Mouse (Mus musculus) spleen, adult 2 months (tissue): ENCODE results near the gene Rcan2. TPM values are rescaled to one million over a fixed set of nuclear protein-coding genes. Genes with fewer than 3 reads are reported as not detected.
A peak's percentile ranks its signal among the peaks of the same experiment; 100 is the strongest.

ENCODE experiments used
- DNase-seq, 2 experiments: peaks; one replicate each; pipeline versions ENCODE4 v3.0.0 to v3.0.0-alpha.2; 2012 to 2021; ENCODE audit warnings: low spot score in 2 of 2, low read depth in 1 of 2
- H3K27ac ChIP-seq: fragments of 200-500 bp; 2 replicates; pipeline ENCODE4 v1.5.1; 2012; ENCODE audit warnings: low read length, inconsistent platforms; ENCODE audit not compliant: insufficient read depth
- H3K27me3 ChIP-seq: fragments of 200-500 bp; 2 replicates; pipeline ENCODE4 v1.6.1; 2012; ENCODE audit warnings: mild to moderate bottlenecking, moderate library complexity, low read length, inconsistent platforms; ENCODE audit not compliant: control insufficient read depth, insufficient read depth
- H3K36me3 ChIP-seq: fragments of 200-500 bp; 2 replicates; pipeline ENCODE4 v1.6.1; 2012; ENCODE audit warnings: mild to moderate bottlenecking, low read length, inconsistent platforms; ENCODE audit not compliant: control insufficient read depth, insufficient read depth
- H3K4me1 ChIP-seq: fragments of 200-500 bp; 2 replicates; pipeline ENCODE4 v1.6.1; 2011; ENCODE audit warnings: inconsistent platforms; ENCODE audit not compliant: control insufficient read depth, insufficient read depth, insufficient read length
- H3K4me3 ChIP-seq: fragments of 200-500 bp; 2 replicates; pipeline ENCODE4 v1.5.1; 2011; ENCODE audit warnings: mild to moderate bottlenecking, inconsistent platforms; ENCODE audit not compliant: insufficient read depth, insufficient read length; ENCODE audit errors: extremely low read depth
- CTCF ChIP-seq: fragments of 200-500 bp; IDR thresholded peaks from 2 replicates; pipeline ENCODE4 v1.5.1; 2011; ENCODE audit warnings: mild to moderate bottlenecking, inconsistent platforms; ENCODE audit not compliant: insufficient read depth, insufficient read length, insufficient replicate concordance; ENCODE audit errors: extremely low read depth
- POLR2A ChIP-seq: fragments of 200-500 bp; IDR thresholded peaks from 2 replicates; pipeline ENCODE4 v1.6.1; 2011; ENCODE audit warnings: low read depth, low read length, inconsistent platforms
- WGBS: fragments of 180-500 bp; shearing (Covaris S2); methylation state at CpG from one replicate; pipeline ENCODE4 v1.1.7; 2018; 5-methylcytosine and 5-hydroxymethylcytosine counted together
- polyA plus RNA-seq: library from polyadenylated mRNA; depleted of rRNA; stranded (reverse); fragments of >200 nt; gene quantifications from 2 replicates; pipeline ENCODE4 v1.2.3, GENCODE M21; 2012

Gene Rcan2
- polyA plus RNA-seq, 1 experiment = 1.4 TPM

- Histone ChIP-seq H3K4me1 (no peaks in the 10 kb centered on the region), H3K4me3 (no peak overlapping the region), H3K27ac (no peak overlapping the region), H3K27me3 (no peaks in the 10 kb centered on the region), H3K36me3 (no peaks in the 10 kb centered on the region)
- TF ChIP-seq POLR2A = no peak
- TF ChIP-seq CTCF = no peak
- no peak for DNase-seq
Observed at GRCm38 (mm10) chr17:44058145-44058544, 257.0 kb downstream of the Rcan2 start.

GRCm38 (mm10) chr17:44060781-44061180 is 259.6 kb downstream of the Rcan2 start:
- H3K27ac ChIP-seq = no peak overlapping the region
- no peaks in the 10 kb centered on the region for H3K36me3 ChIP-seq
- no peak for DNase-seq
- H3K27me3 ChIP-seq = no peaks in the 10 kb centered on the region
- 86% methylated on average over 1 of the region's 1 CpGs for WGBS
- no peak for TF ChIP-seq POLR2A
- no peak for TF ChIP-seq CTCF
- H3K4me1 ChIP-seq = no peaks in the 10 kb centered on the region
- no peak overlapping the region for H3K4me3 ChIP-seq

GRCm38 (mm10) chr17:44061289-44061890 is 260.2 kb downstream of the Rcan2 start:
- Histone ChIP-seq H3K27me3 (no peaks in the 10 kb centered on the region), H3K4me3 (no peak overlapping the region), H3K27ac (no peak overlapping the region), H3K4me1 (no peaks in the 10 kb centered on the region), H3K36me3 (no peaks in the 10 kb centered on the region)
- no peak for TF ChIP-seq POLR2A
- no peak for TF ChIP-seq CTCF
- 84% methylated on average over 5 of the region's 5 CpGs for WGBS
- DNase-seq = no peak

- DNase-seq = no peak
- Histone ChIP-seq H3K27ac (no peak overlapping the region), H3K27me3 (no peaks in the 10 kb centered on the region), H3K4me3 (no peak overlapping the region), H3K36me3 (no peaks in the 10 kb centered on the region), H3K4me1 (no peaks in the 10 kb centered on the region)
- TF ChIP-seq POLR2A = no peak
- no peak for TF ChIP-seq CTCF
- 73% methylated on average over 6 of the region's 6 CpGs for WGBS
Observed at GRCm38 (mm10) chr17:44068876-44069275, 267.7 kb downstream of the Rcan2 start.

- TF ChIP-seq CTCF = no peak
- no peak for TF ChIP-seq POLR2A
- H3K27ac ChIP-seq = no peak overlapping the region
- H3K4me3 ChIP-seq = no peak overlapping the region
- DNase-seq = no peak
- no peaks in the 10 kb centered on the region for H3K4me1 ChIP-seq
- no peaks in the 10 kb centered on the region for H3K27me3 ChIP-seq
- no peaks in the 10 kb centered on the region for H3K36me3 ChIP-seq
Observed at GRCm38 (mm10) chr17:44071680-44072079, 270.5 kb downstream of the Rcan2 start.

- no peak overlapping the region for H3K4me3 ChIP-seq
- H3K4me1 ChIP-seq = no peaks in the 10 kb centered on the region; the same call in 1 of the 2 replicates
- no peak overlapping the region for H3K27ac ChIP-seq
- DNase-seq = no peak
- H3K27me3 ChIP-seq = peaks cover 2% of the 10 kb centered on the region; the same call in 1 of the 2 replicates
- TF ChIP-seq POLR2A = no peak
- TF ChIP-seq CTCF = no peak
- no peaks in the 10 kb centered on the region for H3K36me3 ChIP-seq
- WGBS = 80% methylated on average over 3 of the region's 3 CpGs
Observed at GRCm38 (mm10) chr17:44075601-44076000, 274.4 kb downstream of the Rcan2 start.

- Histone ChIP-seq H3K27ac (no peak overlapping the region), H3K4me3 (no peak overlapping the region), H3K4me1 (no peaks in the 10 kb centered on the region; the same call in 1 of the 2 replicates), H3K36me3 (no peaks in the 10 kb centered on the region), H3K27me3 (peaks cover 2% of the 10 kb centered on the region; the same call in 1 of the 2 replicates)
- peak in 1 of 2 experiments; percentile 3 for DNase-seq
- TF ChIP-seq CTCF (peak; percentile 29; the same call in 1 of the 2 replicates), POLR2A (no peak)
- 58% methylated on average over 6 of the region's 6 CpGs for WGBS
Observed at GRCm38 (mm10) chr17:44076051-44076680, 275.0 kb downstream of the Rcan2 start.
